Mouse (Mus musculus) heart, adult 2 months (tissue): Measurements from ENCODE around the gene Pycr1.

Experiments
- CTCF ChIP-seq: fragments of 200-600 bp; IDR thresholded peaks from 2 replicates; pipeline ENCODE4 v1.8.1; 2022; ENCODE audit warnings: antibody characterized with exemption, mild to moderate bottlenecking, moderate library complexity
- EP300 ChIP-seq: fragments of 200-500 bp; IDR thresholded peaks from 2 replicates; pipeline ENCODE4 v1.6.1; 2011; ENCODE audit warnings: low read depth, low read length, control low read depth; ENCODE audit not compliant: insufficient read depth

GRCm38 (mm10) chr11:120633520-120634343 lies 9.8 kb downstream of the Pycr1 start, which contains the start of gene Mafg:
- no peak for TF ChIP-seq CTCF
- TF ChIP-seq EP300: no peak
